Mouse (Mus musculus) forebrain, embryonic 11.5 days (tissue): ENCODE results near the gene Prr7. TPM values are rescaled to one million over a fixed set of nuclear protein-coding genes. Genes with fewer than 3 reads are reported as not detected.
"Not testable (repeated sequence)": the region's sequence is repeated elsewhere in the genome, so short reads cannot be mapped to it uniquely, and the experiment has no call there.

Experiments used
- ATAC-seq: fragments of 200-750 bp; cut with Nextera tagmentation; replicated peaks from 2 replicates; pipeline ENCODE4 v1.8.0; 2017; ENCODE audit warnings: moderate TSS enrichment; ENCODE audit not compliant: low FRiP score
- DNase-seq: peaks from one replicate; pipeline ENCODE4 v3.0.0-alpha.2; 2017; ENCODE audit warnings: low spot score
- H3K27ac ChIP-seq: fragments of 300-500 bp; sonication (generic); 2 replicates; pipeline ENCODE4 v1.5.1; 2014; ENCODE audit warnings: low read depth, low read length
- H3K27me3 ChIP-seq: fragments of 300-500 bp; sonication (generic); 2 replicates; pipeline ENCODE4 v1.6.1; 2014; ENCODE audit warnings: mild to moderate bottlenecking, low read length, mixed read lengths; ENCODE audit not compliant: control insufficient read depth, insufficient read depth
- H3K36me3 ChIP-seq: fragments of 300-500 bp; sonication (generic); 2 replicates; pipeline ENCODE4 v1.6.1; 2014; ENCODE audit warnings: mild to moderate bottlenecking, low read length, moderate library complexity, mixed read lengths; ENCODE audit not compliant: control insufficient read depth, insufficient read depth
- H3K4me1 ChIP-seq: fragments of 300-500 bp; sonication (generic); replicated peaks from 2 replicates; pipeline ENCODE4 v1.6.1; 2014; ENCODE audit warnings: low read length, mixed read lengths; ENCODE audit not compliant: control insufficient read depth, insufficient read depth
- H3K4me2 ChIP-seq: fragments of 300-500 bp; sonication (generic); 2 replicates; pipeline ENCODE4 v1.6.1; 2014; ENCODE audit warnings: low read depth, mild to moderate bottlenecking, low read length, moderate library complexity, mixed read lengths; ENCODE audit not compliant: severe bottlenecking
- H3K4me3 ChIP-seq: fragments of 300-500 bp; sonication (generic); 2 replicates; pipeline ENCODE4 v1.5.1; 2014; ENCODE audit warnings: low read depth, low read length
- H3K9ac ChIP-seq: fragments of 300-500 bp; sonication (generic); 2 replicates; pipeline ENCODE4 v1.6.1; 2014; ENCODE audit warnings: low read length
- H3K9me3 ChIP-seq: fragments of 300-500 bp; sonication (generic); 2 replicates; pipeline ENCODE4 v1.6.1; 2016; ENCODE audit warnings: low read length, mixed read lengths; ENCODE audit not compliant: control insufficient read depth
- WGBS: fragments of 180-500 bp; shearing (Covaris S2); extraction: QIAGEN DNeasy Blood & Tissue Kit; methylation state at CpG from one replicate; pipeline ENCODE4 v1.1.7; 2014; 5-methylcytosine and 5-hydroxymethylcytosine counted together
- polyA plus RNA-seq: library from polyadenylated mRNA; unstranded; fragments of >200 nt; fragmentation: Nextera tagmentation; extraction: Ambion mirVana; gene quantifications from 2 replicates; pipeline ENCODE4 v1.2.1, GENCODE M21; 2014

Prr7 gene
- polyA plus RNA-seq, 1 experiment from 2014 or later: 2.3 TPM

DNA sequence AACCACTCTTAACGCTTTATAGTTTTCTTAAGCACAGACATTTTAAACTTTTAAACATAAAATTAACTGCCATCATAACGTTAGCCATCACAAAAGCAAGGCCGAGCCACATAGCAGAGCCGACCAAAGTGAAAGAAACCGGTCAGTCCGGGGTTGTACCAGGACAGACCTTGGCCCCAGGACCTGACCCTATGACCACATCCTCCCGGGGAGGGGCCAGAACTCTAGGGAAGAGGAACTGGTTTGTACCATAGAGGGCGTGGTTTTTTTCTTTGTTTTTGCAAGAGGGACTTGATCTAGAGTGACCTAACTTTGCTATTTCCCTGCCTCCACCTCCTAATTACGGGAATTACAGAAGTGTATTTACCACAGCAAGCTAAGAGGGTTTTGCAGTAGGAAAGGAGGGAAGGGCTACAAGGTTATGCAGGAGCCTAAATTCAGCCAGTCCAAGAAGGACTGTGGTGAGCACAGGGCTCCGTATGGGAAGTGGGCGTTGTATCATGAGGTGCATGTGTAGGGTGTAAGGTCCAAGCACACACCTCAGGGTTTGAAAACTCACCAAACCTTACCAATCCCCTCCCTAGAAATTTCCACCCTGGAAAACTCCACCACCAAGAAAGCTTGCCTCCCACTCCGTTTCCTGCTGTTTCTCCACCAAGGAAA is 34.7 kb upstream of the Prr7 start:
- Histone ChIP-seq H3K27ac (no peak overlapping the region), H3K4me1 (no peaks in the 10 kb centered on the region), H3K27me3 (no peaks in the 10 kb centered on the region), H3K9me3 (no peaks in the 10 kb centered on the region), H3K36me3 (no peaks in the 10 kb centered on the region), H3K9ac (no peak overlapping the region), H3K4me3 (no peak overlapping the region), H3K4me2 (no peak overlapping the region)
- DNase-seq: no peak
- 76% methylated on average over 12 of the region's 12 CpGs for WGBS
- ATAC-seq: no peak

DNA sequence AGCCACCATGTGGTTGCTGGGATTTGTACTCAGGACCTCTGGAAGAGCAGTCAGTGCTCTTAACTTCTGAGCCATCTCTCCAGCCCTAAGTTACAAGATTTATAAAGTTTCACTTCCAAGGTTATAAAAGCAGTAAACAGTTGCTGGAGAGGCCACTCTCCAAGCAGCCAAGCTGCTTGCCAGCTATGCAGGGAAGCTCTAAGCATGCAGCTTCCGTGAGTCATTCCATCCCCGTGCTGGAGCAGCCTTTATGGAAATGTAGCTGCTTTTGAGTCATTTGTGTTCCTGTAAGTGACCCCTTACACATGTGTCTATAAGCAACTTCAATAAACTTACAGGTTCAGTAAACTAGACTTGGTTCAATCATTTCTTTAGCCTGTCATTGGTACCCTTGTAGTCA is 33.5 kb upstream of the Prr7 start:
- no peaks in the 10 kb centered on the region for H3K27me3 ChIP-seq
- ATAC-seq (no peak), DNase-seq (no peak)
- no peak overlapping the region for H3K4me2 ChIP-seq
- H3K27ac ChIP-seq: no peak overlapping the region
- H3K9ac ChIP-seq: no peak overlapping the region
- H3K9me3 ChIP-seq: no peaks in the 10 kb centered on the region
- WGBS: 83% methylated on average over 2 of the region's 2 CpGs
- H3K36me3 ChIP-seq: no peaks in the 10 kb centered on the region
- H3K4me1 ChIP-seq: no peaks in the 10 kb centered on the region
- H3K4me3 ChIP-seq: no peak overlapping the region

DNA sequence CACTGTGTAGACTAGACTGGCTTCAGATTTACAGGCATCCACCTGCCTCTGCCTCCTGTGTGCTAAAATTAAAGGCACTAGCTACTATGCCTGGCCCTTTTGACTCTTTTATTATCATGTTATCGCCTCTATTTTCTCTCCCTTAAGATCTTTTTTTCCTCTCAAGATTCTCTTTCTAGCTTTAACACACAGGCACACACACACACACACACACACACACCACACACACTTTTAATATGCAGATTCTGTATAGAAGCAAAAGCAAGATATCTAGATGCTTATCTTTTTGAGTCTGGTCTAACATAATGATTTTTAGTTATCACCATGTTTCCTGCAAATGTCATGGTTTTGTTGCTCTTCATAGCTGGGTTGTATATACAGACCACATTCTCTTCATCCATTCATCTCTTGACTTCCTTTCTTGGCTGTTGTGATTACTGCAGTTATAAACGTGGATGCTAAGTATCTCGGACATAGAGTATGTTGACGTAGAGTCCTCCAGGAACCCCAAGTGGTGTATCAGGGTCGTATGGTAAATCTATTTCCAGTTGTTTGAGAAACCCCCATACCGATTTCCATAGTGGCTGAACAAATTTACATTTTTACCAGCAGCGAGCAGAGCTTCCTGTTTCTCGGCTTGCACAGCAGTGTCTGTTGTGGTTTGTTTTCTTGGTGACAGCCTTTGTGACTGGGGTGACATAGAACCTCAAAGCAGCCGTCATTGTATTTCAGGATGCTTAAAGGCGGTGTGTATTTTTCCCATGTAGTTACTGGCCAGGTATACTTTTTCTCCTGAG is 32.0 kb upstream of the Prr7 start:
- ATAC-seq (no peak), DNase-seq (no peak)
- no peak overlapping the region for H3K4me3 ChIP-seq
- H3K4me2 ChIP-seq: no peak overlapping the region
- no peak overlapping the region for H3K27ac ChIP-seq
- WGBS: 84% methylated on average over 10 of the region's 10 CpGs
- no peaks in the 10 kb centered on the region for H3K27me3 ChIP-seq
- no peak overlapping the region for H3K9ac ChIP-seq
- H3K36me3 ChIP-seq: no peaks in the 10 kb centered on the region
- H3K4me1 ChIP-seq: no peaks in the 10 kb centered on the region
- H3K9me3 ChIP-seq: no peaks in the 10 kb centered on the region

DNA sequence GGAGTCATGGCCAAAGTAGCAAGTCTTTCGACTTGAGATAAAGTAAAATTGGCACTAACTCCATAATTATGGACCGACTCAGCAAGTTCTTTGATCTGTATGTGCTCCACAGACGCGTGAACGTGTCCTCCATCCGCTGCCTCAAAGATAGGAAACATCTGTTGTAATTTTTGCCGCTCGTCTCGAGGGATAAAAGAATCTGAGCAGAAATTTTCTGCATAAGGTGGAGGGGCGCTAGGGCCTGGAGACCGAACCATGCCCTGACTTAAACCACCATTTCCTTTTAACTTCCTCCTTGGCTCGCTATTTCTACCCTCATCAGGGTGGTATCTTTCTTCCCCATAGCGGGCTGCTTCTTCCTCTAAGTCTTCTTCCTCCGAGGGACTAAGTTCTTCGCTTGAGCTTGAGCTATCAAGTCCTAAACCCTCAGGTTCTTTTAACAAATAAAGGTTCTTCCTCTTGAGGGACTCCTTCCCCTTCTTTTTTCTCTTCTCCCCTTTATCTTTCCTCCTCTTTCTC is 26.9 kb upstream of the Prr7 start:
- not testable (repeated sequence) for H3K9me3 ChIP-seq, H3K27me3 ChIP-seq, ATAC-seq, H3K27ac ChIP-seq, H3K36me3 ChIP-seq, H3K4me1 ChIP-seq, H3K4me3 ChIP-seq, H3K9ac ChIP-seq, DNase-seq, H3K4me2 ChIP-seq
- 89% methylated on average over 14 of the region's 15 CpGs for WGBS

DNA sequence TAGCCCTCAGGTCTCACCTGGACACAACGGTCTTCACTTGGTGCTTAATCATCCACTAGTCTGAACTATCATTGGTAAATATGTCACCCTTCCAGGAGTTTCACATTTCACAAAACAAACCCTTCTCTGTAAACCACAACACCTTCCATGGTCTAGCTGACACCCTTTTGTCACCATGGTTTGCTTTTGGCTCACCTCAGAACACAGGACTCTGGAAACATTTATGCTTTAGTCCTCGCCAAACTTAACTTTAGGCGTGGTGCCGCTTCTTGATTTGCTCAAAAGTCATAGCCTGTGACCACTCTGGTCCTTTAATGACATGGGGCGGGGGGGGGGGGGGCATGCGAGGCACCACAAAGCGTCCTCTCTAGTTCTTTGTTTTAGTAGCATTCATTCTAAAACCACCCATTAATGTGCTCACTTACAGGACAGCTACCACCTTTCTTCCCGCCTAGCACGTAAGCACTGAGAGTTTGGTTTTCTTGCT is 20.2 kb upstream of the Prr7 start:
- no peak for ATAC-seq
- Histone ChIP-seq H3K27ac (no peak overlapping the region; the same call in 1 of the 2 replicates), H3K4me1 (peaks cover 8% of the 10 kb centered on the region; the same call in 1 of the 2 replicates), H3K27me3 (no peaks in the 10 kb centered on the region), H3K9ac (peak overlapping the region; percentile 65), H3K9me3 (no peaks in the 10 kb centered on the region), H3K4me2 (peak overlapping the region; percentile 86), H3K36me3 (no peaks in the 10 kb centered on the region), H3K4me3 (peak overlapping the region; percentile 90)
- 49% methylated on average over 9 of the region's 9 CpGs for WGBS
- DNase-seq: no peak

DNA sequence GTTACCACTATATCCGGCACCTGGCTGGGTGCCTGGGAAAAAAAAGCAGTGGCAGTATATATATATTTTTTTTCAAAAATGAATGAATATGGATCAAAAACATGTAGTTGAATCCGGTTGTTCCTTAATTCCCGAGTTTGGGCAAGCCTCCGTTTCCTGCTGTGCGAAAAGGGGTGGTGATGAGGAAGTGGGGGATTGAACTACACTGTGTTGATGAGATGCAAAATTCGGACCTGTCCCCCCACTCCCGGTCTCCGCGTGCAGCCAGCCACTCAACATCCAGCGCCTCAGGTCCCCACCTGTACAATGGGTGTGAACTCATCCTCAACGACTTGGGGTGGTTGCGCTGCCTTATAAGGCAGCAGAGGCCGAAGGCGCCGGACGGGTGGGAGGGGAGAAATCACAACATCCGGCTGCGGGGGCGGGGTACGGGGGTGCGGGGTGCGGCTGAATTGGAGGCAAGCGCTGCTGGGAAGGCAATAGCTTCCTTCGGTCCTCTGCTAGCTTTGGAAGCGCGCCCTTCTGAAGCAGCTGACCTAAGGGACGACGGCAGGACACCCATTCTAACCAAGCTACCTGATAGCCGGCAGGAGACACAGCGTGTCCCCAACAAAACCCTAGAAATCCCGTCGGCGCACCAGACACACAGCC is 19.7 kb upstream of the Prr7 start:
- Histone ChIP-seq H3K4me3 (peak overlapping the region; percentile 90), H3K27ac (peak overlapping the region; percentile 87), H3K9ac (peak overlapping the region; percentile 65), H3K9me3 (no peaks in the 10 kb centered on the region), H3K4me2 (peak overlapping the region; percentile 86), H3K36me3 (no peaks in the 10 kb centered on the region), H3K27me3 (no peaks in the 10 kb centered on the region), H3K4me1 (peaks cover 8% of the 10 kb centered on the region; the same call in 1 of the 2 replicates)
- DNase-seq (no peak), ATAC-seq (peak; percentile 65)
- 1% methylated on average over 33 of the region's 33 CpGs for WGBS

DNA sequence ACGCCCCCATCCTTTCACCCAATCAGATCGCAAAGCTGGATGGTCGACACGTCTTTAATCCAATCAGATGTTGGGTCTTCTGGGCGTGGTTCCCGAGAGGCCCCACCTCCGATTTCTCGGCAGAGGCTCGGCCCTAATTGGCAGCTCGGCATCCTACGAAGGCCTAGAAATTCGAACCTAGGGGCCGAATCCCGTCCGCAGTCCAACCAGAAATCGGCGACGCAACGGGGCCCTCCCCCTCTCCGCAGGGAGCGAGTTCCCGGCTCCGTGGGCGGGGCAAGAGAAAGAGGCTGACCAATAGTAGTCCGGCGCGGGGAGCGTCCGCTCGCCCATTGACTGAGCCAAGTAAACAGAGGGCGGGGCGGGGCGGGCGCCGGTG is 19.1 kb upstream of the Prr7 start, which contains the start of gene Grk6:
Grk6 (plus strand) TSS at position 136 of the 379 bp plus-strand sequence.
- peak within 1 kb of the TSS; percentile 94 for H3K9ac ChIP-seq
- H3K9me3 ChIP-seq: no peaks in the 10 kb centered on the region
- H3K4me1 ChIP-seq: peaks cover 8% of the 10 kb centered on the region; the same call in 1 of the 2 replicates
- peak; percentile 99 for DNase-seq
- peak; percentile 96 for ATAC-seq
- H3K27me3 ChIP-seq: no peaks in the 10 kb centered on the region
- under 1% methylated on average over 35 of the region's 35 CpGs for WGBS
- H3K4me3 ChIP-seq: peak within 1 kb of the TSS; percentile 90
- H3K27ac ChIP-seq: peak within 1 kb of the TSS; percentile 87
- H3K4me2 ChIP-seq: peak within 1 kb of the TSS; percentile 86
- H3K36me3 ChIP-seq: no peaks in the 10 kb centered on the region

DNA sequence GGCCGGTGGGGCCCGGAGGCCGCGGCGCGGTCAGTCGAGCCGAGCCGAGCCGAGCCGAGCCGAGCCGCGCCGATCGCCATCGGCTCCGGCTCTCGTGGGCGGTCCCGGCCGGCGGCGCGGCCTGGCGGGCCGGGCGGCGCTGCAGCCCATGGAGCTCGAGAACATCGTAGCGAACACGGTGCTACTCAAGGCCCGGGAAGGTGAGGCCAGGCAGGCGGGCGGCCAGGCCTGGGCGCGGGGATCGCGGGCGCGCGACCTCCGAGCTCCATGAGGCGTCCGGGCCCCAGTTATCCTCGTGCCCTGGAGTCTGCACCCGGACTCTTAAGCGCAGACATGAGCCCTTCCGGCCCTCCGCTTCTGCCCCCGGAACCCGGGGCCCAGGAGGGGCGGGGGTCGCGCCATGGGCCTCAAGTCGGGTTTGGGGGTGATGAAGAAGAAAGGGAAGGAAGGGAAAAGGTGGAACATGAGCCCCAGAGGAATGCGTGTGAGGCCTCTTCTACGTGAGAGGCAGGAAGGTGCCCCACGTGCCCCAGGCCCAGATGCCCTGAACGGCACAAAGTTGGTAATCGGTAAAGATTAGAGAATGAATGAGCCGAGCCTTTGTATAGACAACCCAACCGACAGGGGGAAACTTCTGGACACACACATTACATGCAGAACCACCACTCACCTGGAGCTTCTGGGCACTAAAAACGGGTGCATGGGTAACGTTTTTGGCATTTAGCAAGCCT is 18.5 kb upstream of the Prr7 start:
- Histone ChIP-seq H3K27me3 (no peaks in the 10 kb centered on the region), H3K4me2 (peak overlapping the region; percentile 86), H3K4me3 (peak overlapping the region; percentile 90), H3K9ac (peak overlapping the region; percentile 94), H3K36me3 (no peaks in the 10 kb centered on the region), H3K27ac (peak overlapping the region; percentile 87), H3K4me1 (peaks cover 8% of the 10 kb centered on the region; the same call in 1 of the 2 replicates), H3K9me3 (no peaks in the 10 kb centered on the region)
- peak; percentile 60 for ATAC-seq
- under 1% methylated on average over 60 of the region's 66 CpGs for WGBS
- DNase-seq: no peak
